Mouse (Mus musculus) testis, postnatal 10 days (tissue): Measurements from ENCODE around the gene Thy1.

Experiments
- DNase-seq: peaks from one replicate; pipeline ENCODE4 v3.0.0; 2021; ENCODE audit warnings: low spot score

Gene Thy1

GRCm38 (mm10) chr9:44042836-44043707 lies at the start of gene Thy1:
Gene Thy1, plus strand, starts transcription at chr9:44043384.
- DNase-seq = no peak

GRCm38 (mm10) chr9:43997681-43998080 lies 45.5 kb upstream of the Thy1 start:
- no peak for DNase-seq

GRCm38 (mm10) chr9:43998851-43999250 lies 44.3 kb upstream of the Thy1 start:
- DNase-seq = no peak

GRCm38 (mm10) chr9:44004362-44004761 lies 38.8 kb upstream of the Thy1 start:
- no peak for DNase-seq

- no peak for DNase-seq
Measured at GRCm38 (mm10) chr9:44005305-44005704, 37.9 kb upstream of the Thy1 start.

- DNase-seq = no peak
Measured at GRCm38 (mm10) chr9:44007323-44007722, 35.9 kb upstream of the Thy1 start.

- DNase-seq = no peak
Measured at GRCm38 (mm10) chr9:44007991-44008390, 35.2 kb upstream of the Thy1 start.

GRCm38 (mm10) chr9:44010900-44011299 lies 32.3 kb upstream of the Thy1 start:
- DNase-seq = no peak

GRCm38 (mm10) chr9:44011668-44012067 lies 31.5 kb upstream of the Thy1 start:
- no peak for DNase-seq

GRCm38 (mm10) chr9:44012164-44012563 lies 31.0 kb upstream of the Thy1 start:
- no peak for DNase-seq

- DNase-seq = no peak
Measured at GRCm38 (mm10) chr9:44012761-44013301, 30.4 kb upstream of the Thy1 start.

- no peak for DNase-seq
Measured at GRCm38 (mm10) chr9:44013781-44014180, 29.4 kb upstream of the Thy1 start.

- no peak for DNase-seq
Measured at GRCm38 (mm10) chr9:44016304-44016703, 26.9 kb upstream of the Thy1 start.

- DNase-seq = no peak
Measured at GRCm38 (mm10) chr9:44017846-44018245, 25.3 kb upstream of the Thy1 start.

- no peak for DNase-seq
Measured at GRCm38 (mm10) chr9:44020001-44020400, 23.2 kb upstream of the Thy1 start.

- DNase-seq = no peak
Measured at GRCm38 (mm10) chr9:44022100-44022847, 20.9 kb upstream of the Thy1 start.

GRCm38 (mm10) chr9:44024096-44024495 lies 19.1 kb upstream of the Thy1 start:
- no peak for DNase-seq

- DNase-seq = no peak
Measured at GRCm38 (mm10) chr9:44029580-44030236, 13.5 kb upstream of the Thy1 start.

- DNase-seq = no peak
Measured at GRCm38 (mm10) chr9:44030646-44031045, 12.5 kb upstream of the Thy1 start.

GRCm38 (mm10) chr9:44031079-44031478 lies 12.1 kb upstream of the Thy1 start:
- DNase-seq = no peak

- DNase-seq = no peak
Measured at GRCm38 (mm10) chr9:44031946-44032345, 11.2 kb upstream of the Thy1 start.

- DNase-seq = no peak
Measured at GRCm38 (mm10) chr9:44033317-44033716, 9.9 kb upstream of the Thy1 start.
